Mouse (Mus musculus): ENCODE data around the gene Cdkl5.
"Not testable (repeated sequence)": the region's sequence is repeated elsewhere in the genome, so short reads cannot be mapped to it uniquely, and the experiment has no call there.

Cdkl5 gene

DNA sequence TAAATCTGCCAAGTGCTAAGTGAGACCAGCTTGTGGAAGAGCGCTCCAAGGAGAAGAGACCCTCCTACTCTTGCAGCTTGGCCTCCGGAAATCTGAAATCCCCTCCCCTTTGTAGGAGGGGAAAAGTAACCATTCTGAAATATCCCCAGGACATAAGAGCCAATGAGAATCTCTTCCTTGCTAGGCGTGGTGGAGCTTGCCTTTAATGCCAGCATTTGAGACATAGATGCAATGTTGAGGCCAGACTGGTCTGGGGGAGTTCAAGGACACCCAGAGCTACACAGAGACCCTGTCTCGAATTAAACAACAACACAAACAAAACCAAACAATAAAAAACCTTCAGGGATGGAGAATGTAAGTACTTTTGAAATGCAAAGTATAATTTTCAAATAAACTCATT lies 87.6 kb downstream of the Cdkl5 start, which contains the start of gene Gja6:
TSS of gene Gja6 (minus strand) at position 101 of the 400 bp plus-strand sequence.
- no peak for DNase-seq (ENCODE audit: low spot score in 2 of 2)

GRCm38 (mm10) chrX:160906477-160906876 lies 88.0 kb downstream of the Cdkl5 start:
- no peak for DNase-seq (ENCODE audit: low spot score in 2 of 2)

GRCm38 (mm10) chrX:160905913-160906312 lies 88.6 kb downstream of the Cdkl5 start:
- DNase-seq (ENCODE audit: low spot score in 2 of 2) = no peak

- DNase-seq (ENCODE audit: low spot score in 2 of 2) = peak; percentile 10 to 17
Measured at GRCm38 (mm10) chrX:160905041-160905678, 89.3 kb downstream of the Cdkl5 start.

DNA sequence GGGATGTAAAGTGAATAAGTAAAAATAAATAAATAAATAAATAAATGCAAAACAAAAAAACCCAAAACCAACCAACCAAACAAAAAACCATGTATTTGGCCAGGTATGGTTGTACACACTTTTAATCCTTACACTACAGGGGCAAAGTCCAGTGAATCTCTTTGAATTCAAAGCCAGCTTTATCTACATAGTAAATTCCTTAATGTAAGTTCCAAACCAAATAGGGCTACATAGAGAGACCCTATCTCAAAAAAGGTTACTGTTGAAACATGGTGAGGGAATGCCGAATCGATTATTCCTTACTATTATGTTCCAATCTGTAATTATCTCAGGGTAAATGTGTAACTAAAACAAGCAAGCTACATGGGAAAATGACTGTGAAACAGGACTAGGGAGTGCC lies 93.4 kb downstream of the Cdkl5 start:
- DNase-seq (ENCODE audit: low spot score in 2 of 2) = no peak

- DNase-seq (ENCODE audit: low spot score in 2 of 2) = no peak
Measured at GRCm38 (mm10) chrX:160892077-160892476, 102.4 kb downstream of the Cdkl5 start.

GRCm38 (mm10) chrX:160886301-160886700 lies 108.2 kb downstream of the Cdkl5 start:
- DNase-seq (ENCODE audit: low spot score in 2 of 2) = no peak

- no peak for DNase-seq (ENCODE audit: low spot score in 2 of 2)
Measured at GRCm38 (mm10) chrX:160866576-160866975, 127.9 kb downstream of the Cdkl5 start.

- no peak for DNase-seq (ENCODE audit: low spot score in 2 of 2)
Measured at GRCm38 (mm10) chrX:160865022-160865421, 129.5 kb downstream of the Cdkl5 start.

DNA sequence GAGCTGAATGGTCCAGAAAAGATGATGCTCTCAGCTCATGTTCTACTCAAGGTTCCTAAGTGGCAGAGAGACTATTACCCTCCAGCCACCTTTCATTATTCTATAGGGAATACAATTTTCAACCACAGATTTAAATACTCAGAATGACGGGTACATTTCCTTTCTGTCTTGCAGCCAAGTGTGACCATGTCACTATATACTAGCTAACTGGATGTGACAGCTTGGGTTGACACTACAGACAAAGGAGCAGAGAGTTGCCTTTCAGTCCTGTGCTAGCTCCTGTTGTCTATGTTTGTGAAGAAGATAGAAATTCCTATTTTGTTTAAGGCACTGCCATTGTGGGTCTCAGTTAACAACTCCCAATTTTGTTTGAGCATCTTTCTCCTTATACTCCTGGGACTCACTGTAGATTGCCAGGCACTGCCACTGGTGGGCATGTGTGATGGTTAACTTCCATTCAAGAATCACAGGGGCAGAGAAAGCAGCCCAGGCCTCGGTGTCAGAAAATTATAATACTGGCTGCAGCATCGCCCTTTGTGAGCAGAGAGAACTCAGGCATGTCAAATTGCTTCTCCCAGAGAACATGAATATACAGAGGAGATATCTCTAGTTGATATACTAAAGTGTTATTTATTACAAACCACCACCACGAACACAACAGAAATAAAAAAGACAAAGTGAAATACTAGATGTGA lies 130.7 kb downstream of the Cdkl5 start:
- DNase-seq (ENCODE audit: low spot score in 2 of 2) = no peak

GRCm38 (mm10) chrX:160808226-160808625 lies 186.3 kb downstream of the Cdkl5 start:
- DNase-seq (ENCODE audit: low spot score in 2 of 2) = no peak

GRCm38 (mm10) chrX:160804409-160805150 lies 189.9 kb downstream of the Cdkl5 start:
- peak in 1 of 2 experiments; percentile 12 for DNase-seq (ENCODE audit: low spot score in 2 of 2)

DNA sequence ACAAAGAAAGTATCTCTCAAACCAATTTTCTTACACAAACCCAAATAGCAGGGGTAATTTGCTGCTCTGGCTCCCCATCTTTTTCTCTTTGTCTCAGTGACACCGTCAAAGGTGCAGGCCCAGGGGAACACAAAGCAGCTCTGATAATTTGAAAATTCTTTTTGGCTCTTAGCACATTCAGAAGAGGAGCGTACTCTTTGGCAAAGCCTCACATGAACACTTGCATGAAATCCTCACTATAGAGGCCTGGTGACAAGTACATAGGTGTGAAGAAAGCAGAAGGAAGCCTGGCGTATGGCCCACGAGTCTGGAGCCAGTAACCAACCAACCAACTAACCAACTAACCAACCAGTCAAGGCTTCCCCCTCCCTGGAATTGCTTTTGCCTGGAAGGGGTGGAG lies 199.6 kb downstream of the Cdkl5 start:
- no peak for DNase-seq (ENCODE audit: low spot score in 2 of 2)

GRCm38 (mm10) chrX:160782276-160782675 lies 212.2 kb downstream of the Cdkl5 start:
- DNase-seq (ENCODE audit: low spot score in 2 of 2) = no peak

- peak; percentile 26 to 32 for DNase-seq (ENCODE audit: low spot score in 2 of 2)
Measured at GRCm38 (mm10) chrX:160773033-160773432, 221.5 kb downstream of the Cdkl5 start.

- not testable (repeated sequence) for DNase-seq (ENCODE audit: low spot score in 2 of 2)
Measured at GRCm38 (mm10) chrX:160769622-160770021, 224.9 kb downstream of the Cdkl5 start.

DNA sequence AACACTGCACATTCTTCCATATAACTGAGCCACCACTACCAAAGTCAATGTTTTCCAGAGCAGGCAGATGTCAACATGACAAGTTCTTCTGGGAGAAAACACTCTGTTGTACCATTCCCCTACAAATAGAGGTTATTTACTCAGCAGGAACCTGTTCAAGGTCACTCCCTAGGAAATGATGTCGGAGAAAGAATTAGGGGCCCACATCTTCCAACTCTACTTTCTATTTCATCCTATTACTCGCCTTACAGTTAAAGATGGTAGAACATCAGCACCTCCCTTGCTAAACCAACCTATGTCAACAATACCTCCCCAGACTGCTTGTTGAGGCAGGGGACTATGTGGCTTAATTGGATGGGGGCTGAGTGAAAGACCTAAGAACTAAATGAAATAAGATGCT lies 226.8 kb downstream of the Cdkl5 start, which contains the start of gene Rs1:
TSS of gene Rs1 (plus strand) at position 301 of the 400 bp plus-strand sequence.
- no peak for DNase-seq (ENCODE audit: low spot score in 2 of 2)

GRCm38 (mm10) chrX:160766233-160766616 lies 228.3 kb downstream of the Cdkl5 start:
- no peak for DNase-seq (ENCODE audit: low spot score in 2 of 2)

GRCm38 (mm10) chrX:160765389-160766232 lies 228.9 kb downstream of the Cdkl5 start:
- peak; percentile 93 to 97 for DNase-seq (ENCODE audit: low spot score in 2 of 2)

DNA sequence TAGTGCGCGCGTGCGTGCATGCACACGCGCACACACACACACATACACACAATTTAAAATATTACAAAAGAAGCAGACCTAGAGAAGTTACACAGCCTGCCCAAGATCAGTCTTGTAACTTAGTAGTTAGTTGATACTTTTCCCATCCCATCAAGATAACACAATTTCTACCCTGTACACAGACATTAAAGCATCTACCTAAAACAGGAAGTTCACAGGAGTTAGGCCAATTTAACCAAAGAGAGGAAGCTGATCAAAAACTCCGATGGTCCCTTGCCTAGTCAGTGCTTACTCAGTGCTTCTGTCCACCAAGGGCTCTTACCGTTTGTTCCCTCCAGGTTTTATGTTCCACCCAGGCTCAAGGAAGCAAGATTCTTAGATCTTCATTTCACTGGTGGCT lies 243.7 kb downstream of the Cdkl5 start:
- no peak for DNase-seq (ENCODE audit: low spot score in 2 of 2)

GRCm38 (mm10) chrX:160748653-160749052 lies 245.9 kb downstream of the Cdkl5 start:
- no peak for DNase-seq (ENCODE audit: low spot score in 2 of 2)

GRCm38 (mm10) chrX:160745399-160745798 lies 249.1 kb downstream of the Cdkl5 start:
- DNase-seq (ENCODE audit: low spot score in 2 of 2) = no peak
